Mouse (Mus musculus): ENCODE data around the gene Prkag3.

Prkag3 gene

DNA sequence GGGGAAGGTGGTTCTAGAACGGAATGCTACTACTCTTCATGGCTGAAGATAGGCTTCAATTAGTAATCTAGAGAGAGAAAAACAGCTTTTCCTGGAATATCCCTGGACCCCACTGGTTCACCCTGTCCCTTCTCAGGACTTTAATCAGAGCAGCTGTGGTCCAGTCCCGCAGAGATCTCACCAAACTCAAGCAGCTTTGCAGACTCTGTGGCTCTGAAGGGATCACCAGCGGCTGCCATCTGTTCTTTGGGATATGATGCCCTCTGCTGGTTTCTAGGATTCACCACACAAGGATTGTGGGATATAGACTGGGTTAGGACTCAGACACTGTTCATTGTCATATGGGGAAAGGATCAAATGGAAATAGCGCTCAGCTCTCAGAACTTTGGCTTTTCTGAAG, 10.8 kb upstream of the Prkag3 start:
- DNase-seq (ENCODE audit: low read depth, low spot score): peak; percentile 48

DNA sequence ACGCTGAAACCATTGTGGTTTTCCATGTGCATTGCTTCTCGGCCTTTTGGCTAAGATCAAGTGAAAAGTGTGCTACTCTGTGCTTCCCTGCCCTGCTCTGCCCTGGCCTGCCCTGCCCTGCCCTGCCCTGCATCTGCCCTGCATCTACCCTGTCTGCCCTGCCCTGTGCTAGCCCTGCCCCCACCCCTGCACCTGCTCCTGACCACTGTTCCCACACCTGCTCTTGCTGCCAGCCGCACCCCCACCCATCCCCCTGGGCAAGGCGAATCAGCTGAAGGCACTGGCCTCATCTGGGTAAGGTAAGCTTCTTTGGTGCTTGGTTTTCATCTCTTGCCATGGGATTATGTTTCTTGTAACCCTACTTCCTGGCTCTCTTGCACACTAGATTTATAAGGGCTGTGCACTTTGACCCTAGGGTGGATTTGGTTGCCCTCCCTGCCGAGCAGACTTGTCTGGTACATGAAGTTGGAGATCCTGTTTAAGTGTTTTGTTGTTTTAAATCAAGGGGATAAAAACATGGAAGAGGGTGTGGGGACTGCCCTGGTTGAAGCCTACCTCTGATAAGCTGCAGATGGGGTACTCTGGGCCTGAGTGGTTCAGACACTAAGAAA, 5.3 kb upstream of the Prkag3 start:
- DNase-seq (ENCODE audit: low read depth, low spot score): no peak

DNA sequence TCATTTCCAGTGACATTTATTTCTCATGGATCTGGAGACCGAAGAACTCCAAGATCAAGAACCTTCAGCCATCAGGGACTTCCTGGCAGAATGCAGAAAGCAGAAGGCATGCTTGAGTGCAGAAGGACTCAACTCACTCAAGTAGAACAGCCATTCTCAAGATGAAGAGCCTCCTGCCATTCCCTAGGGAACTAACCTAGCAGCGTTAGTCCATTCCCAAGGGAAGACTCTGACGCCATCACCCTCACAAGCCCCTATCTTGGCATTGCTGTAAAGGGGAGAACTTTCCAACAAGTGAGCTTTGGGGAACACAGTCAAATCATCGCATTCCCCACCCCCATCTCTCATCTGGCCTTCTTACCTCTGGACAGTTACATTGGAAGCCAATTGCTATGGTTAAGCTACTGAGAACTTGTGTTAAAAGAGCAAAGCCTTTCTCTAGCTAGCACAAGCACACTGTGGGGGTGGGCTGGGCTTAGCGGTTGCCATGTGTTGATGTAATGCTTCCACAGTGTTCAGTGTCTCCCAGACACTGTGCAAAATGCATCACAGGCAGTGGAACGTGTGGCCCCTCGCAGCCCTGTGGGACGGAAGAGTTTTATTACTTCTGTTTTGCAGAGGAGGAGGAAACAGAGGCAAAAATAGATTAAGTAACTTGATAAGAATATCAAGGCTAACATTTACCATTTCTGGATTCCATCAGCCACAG, 4.4 kb upstream of the Prkag3 start:
- no peak for DNase-seq (ENCODE audit: low read depth, low spot score)

DNA sequence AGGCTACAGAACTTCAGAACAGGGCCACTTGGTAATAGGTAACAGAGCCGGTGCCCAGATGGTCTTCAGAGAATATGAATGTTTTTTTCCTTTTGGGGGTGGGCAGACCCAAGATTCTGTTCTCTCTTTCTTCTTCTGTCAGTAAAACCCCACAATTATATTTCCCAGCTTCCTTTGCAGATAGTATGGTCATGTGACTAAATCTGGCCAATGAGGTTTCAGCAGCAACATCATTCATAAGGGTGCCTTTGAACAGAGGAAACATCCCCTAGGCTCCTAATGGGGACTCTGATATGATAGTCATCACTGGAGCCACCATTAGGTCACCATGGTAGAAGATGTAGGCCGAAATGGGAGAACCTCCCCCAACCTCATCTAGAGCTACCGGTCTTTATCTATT, 3.8 kb upstream of the Prkag3 start:
- DNase-seq (ENCODE audit: low read depth, low spot score): no peak

DNA sequence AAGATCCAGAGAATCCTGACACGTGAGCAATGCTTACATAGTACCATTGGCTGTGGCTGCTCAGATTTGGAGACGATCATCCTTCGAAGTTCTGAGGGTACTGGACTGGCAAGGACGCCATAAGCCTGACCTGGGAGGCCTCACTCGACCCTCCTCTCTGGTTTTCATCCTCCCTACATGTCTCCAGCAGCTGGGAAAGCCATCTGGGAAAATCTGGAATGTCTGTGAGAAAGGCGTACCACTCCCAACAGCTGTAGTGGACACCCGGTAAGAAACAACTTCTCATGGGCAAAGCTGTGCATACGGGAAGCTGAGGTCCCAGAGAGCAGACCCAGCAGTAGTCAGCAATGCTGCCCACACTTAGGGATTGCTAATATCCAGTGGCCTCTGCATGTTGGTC, 3.1 kb upstream of the Prkag3 start:
- no peak for DNase-seq (ENCODE audit: low read depth, low spot score)

DNA sequence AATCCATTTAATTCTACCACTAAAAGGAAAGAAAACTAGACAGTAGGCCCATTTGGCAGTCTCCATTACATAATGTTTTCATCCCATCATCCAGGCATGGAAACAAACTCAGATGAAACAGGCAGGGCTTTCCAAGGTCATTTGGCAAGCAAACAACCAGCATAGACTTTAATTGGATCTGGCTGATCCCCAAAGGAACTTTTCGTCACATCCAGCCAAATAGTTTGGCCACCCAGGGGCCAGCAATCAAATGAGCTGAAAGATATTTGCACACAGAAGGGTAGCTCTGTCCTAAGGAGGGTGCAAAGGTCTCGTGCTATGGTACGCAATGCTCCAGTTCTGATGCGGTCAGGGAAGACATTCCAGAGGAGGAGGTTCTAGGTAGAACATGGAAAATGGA, 1.7 kb upstream of the Prkag3 start:
- DNase-seq (ENCODE audit: low read depth, low spot score): no peak

DNA sequence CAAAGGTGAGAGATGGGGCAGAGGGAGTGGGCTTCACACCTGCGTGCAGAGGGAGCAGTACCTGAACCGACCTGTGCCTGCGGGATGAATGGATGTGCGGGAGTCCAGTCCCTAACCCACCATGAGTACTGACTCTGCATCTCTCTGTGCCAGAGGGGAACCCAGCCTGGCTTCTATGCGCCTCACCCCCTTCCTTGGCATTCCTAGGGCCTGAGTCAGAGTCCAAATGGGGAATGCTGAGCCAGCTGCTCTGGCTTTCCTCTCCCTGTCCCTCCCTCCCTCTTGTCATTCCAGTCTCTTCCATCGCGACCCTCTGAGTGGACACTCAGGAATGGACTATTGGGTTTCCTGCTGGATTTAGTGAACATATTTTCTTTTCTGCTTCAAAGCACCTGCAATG, 280 bp upstream of the Prkag3 start:
- DNase-seq (ENCODE audit: low read depth, low spot score): no peak

DNA sequence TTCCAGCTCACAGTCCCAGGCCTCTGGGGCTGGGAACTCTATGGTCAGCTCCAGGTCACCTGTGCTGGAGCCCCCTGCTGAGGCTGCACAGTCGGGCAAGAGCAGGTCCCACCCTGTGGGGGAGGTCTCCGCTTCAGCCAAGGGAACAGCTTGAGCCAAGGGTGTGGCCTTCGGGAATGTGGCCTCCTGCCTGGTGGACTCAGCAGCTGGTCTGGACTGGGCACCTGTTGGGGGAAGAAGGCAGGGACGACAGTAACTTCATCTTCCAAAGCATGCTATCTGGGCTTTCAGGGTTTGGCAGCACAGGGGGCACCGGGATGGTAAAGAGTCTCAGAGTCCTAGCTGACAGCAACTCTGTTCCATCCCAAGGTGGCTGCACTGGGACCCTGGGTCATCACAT, 1.7 kb downstream of the Prkag3 start:
- no peak for DNase-seq (ENCODE audit: low read depth, low spot score)

DNA sequence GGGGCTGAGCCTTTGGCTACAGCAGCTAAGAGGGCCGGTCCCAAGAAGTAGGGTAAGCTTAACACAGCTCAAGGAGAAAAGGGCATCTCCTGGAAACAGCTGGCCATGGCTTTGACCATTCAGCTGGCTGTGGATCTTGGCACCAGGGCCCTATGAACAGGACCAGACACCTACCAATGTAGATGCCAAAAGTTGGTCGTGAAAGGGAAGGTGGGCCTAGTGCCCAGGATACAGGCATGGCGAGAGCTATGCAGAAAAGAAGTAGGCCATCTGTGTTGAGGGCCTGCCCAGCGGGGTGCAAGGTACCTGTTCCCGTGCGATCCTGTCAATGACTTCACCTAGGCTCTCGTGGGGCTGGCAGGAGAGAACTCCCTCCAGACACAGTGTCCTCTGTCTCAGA, 8.2 kb downstream of the Prkag3 start:
- no peak for DNase-seq (ENCODE audit: low read depth, low spot score)

DNA sequence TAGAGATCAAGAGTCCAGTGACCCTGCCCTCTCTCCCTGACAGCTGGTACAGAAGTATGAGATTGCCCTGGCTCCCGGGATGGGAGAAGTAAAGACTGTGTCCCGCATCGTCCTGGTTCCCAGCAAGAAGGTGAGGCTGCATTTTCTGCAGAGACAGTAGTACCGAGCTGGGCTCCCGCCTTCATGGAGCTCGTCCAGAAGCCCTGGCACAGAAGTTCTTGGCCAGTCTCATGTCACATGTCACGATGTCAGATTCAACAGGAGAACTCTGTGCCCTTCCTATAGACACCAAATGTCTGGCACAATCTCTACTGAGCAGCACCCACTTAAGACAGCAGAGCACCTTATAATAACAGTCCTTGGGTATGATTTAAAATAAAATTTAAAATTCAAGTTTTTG, 11.5 kb downstream of the Prkag3 start:
- DNase-seq (ENCODE audit: low read depth, low spot score): no peak

DNA sequence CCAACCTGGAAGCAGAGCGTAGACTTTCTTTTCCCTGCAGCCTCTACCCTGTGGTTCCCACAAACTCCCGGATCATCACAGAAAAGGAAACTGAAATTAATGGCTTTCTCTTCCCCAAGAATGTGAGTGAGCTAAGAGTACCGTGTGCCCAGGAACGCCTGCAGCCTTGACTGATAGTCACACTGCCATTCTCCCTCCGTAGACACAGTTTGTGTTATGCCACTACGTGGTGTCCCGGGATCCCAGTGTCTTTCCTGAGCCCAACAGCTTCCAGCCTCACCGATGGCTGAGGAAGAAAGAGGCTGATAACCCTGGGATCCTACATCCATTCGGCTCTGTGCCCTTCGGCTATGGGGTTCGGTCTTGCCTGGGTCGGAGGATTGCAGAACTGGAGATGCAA, 12.0 kb downstream of the Prkag3 start:
- no peak for DNase-seq (ENCODE audit: low read depth, low spot score)

DNA sequence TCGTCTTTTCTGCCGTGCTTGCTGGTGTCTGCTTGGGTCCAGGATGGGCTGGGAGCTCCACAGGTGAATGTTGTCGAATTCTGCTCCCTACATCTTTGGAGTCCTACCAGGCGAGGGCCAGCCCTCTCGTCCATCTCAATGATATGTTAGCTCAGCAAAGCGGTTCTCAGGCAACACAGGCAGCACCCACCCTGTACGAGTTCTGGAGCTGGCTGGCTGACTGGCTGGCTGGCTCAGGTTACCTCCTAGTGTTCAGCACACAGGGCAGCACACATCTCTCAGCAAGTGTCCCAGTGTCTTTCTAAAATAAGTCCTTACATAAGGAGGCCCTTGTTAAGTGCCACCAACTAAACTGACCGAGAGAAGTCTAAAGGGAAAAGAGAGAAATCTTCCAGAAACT, 20.6 kb downstream of the Prkag3 start:
- no peak for DNase-seq (ENCODE audit: low read depth, low spot score)

DNA sequence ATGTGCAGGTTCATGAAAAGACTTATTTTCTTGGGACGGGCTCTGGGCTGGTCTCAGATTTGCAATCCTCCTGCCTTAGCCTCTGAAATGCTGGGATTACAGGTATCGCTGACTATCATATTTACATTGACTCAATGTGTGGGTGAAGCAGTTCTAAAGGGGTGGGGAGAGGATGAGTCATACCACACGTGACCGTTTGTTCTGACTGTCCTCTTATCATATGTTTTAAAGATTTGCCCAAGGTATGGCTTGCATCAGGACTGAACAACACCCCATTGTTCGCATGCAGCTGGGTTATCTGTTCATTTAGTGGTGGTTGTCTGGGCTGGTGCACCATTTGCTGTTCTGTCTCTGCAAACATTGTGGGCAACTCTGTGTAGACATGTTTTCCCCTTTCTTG, 22.3 kb downstream of the Prkag3 start:
- no peak for DNase-seq (ENCODE audit: low read depth, low spot score)

DNA sequence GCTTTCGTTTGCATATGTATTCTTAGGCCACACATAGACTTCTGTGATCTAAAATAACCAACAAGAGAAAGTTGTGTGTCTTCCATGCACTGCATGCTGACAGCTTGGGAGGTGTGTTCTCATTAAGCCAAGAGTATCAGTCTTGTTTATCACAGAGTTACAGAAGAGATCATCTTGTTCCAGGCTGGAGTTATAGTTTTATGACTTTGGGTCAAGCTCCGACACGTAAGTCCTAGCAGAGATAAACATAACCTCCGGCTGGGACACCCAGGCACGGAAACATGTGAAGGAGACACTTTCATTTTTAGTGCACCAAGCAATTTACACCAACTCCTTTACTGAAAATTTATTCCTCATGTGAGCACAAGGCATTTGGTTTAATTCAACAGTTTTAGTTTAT, 22.9 kb downstream of the Prkag3 start:
- DNase-seq (ENCODE audit: low read depth, low spot score): no peak

DNA sequence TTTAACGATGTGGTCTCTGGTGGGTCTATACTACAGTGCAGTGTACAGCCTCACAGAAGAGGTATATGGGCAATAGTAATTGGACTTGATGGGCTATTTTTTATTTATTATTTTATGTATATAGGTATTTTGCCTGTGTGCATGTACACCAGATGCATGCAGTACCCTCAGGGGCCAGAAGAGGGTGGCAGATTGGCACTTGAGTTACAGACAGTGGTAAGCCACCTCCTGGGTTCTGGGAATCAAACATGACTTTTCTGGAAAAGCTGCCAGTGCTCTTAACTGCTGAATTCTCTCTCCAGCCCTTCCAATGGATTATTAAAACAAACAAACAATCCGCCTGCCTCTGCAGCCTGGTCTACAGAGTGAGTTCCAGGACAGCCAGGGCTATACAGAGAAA, 25.3 kb downstream of the Prkag3 start:
- DNase-seq (ENCODE audit: low read depth, low spot score): peak; percentile 14

DNA sequence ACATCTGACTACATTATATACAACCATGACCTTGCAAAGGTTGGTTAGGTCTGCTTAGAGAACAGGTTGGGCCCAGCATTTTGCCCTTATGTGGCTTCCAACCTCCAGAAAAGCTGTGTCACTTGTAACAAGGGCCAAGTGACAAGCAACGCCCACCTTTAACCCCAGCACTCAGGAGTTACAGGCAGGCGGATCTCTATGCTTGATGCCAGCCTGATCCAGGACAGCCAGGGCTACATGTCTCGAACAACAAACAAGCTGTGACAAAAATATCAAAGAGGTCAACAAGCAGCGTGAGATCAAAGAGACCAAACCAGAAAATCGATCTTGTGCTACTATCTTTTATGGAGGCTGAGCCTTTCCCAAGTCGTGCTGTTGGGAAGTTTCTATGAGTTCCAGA, 27.4 kb downstream of the Prkag3 start:
- DNase-seq (ENCODE audit: low read depth, low spot score): no peak

DNA sequence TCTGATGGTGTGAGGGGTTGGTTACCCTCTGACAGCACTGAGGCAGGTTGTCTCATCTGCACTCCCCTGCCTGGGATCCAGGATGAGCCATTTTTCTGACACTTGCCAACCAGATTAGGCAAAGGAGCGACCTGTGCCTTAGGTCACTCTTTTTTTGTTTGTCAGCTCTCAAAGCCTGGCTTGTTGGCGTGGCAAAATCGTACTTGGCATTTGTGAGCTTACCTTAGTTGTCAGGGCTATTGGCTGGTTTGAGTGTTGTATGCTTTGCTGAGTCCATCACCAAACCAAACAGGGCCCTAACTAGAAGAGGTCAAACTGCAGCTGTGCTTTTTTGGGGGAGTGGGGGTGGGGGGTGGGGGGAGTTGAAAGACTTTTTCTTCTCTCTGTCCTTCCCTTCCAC, 29.7 kb downstream of the Prkag3 start:
- no peak for DNase-seq (ENCODE audit: low read depth, low spot score)

DNA sequence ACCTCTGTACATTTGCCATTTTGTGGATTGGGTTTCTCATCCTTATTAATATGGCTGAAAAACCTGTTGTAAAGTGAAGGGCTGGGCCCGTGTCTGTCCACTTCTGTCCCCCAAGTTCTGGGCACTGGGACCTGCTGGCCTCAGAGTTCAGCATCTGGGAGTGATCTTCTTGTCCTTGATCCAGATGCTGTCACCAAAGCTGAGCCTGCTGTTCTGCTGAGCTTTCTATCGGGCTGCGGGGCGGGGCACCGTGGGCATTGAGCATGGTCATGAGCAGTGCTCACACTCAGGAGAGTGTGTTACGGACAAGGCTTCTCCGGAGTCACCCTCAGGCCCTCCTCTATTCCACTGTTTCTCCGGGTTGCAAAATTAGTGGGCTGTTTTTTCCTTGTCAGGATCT, 30.9 kb downstream of the Prkag3 start:
- DNase-seq (ENCODE audit: low read depth, low spot score): no peak

DNA sequence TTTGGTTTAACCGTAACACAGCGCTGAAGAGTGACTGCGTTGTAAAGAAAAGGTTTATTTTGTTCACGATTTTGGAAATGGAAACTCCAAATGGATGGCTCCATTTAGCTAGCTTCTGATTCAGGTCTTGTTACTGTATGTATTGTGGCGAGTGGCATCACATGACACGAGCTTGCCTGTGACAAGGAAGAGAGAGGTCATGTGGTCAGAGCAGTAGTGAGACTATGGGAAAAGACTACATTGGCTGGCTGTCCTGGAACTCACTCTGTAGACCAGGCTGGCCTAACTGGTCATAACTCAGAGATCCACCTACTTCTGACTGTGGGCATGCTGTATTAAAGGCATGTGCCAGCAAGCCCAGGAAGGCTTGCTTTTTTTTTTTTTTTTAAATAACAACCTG, 33.1 kb downstream of the Prkag3 start:
- DNase-seq (ENCODE audit: low read depth, low spot score): no peak

DNA sequence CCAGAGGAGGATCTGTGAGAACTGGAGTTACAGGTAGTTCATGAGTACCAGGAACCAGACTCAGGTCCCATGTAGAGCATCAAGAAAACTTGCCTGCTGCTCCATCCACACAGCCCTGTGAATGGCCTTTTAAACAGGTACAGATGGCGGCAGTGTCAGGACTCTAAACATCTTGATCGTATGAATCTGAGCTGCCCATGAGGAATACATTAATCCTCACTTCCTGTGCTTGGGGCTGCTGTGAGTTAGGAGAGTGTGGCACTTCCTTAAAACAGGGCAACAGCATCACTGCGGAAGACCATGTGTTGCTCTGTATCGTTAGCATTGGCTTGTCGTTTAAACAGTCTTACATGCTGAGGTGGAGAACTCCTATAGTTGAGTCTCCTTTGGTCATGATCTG, 33.6 kb downstream of the Prkag3 start:
- peak; percentile 82 for DNase-seq (ENCODE audit: low read depth, low spot score)

DNA sequence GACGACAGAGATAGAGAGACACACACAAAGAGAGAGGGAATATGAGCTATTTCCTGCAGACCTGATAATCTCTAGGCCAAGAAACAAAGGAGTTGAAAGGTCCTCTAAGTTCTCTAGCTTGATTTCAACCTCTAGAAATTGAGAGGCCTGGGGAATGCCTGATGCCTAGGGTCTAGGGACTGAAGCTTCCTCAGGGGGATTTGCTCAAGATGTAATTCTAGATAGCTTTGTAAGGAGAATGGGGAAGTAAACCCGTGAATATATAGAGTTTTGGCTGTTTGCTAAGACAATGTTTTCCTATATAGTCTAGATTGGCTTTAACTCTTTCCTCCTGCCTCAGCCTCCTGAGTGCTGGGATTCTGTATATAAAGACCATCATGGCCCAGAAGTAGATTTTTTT, 34.1 kb downstream of the Prkag3 start:
- DNase-seq (ENCODE audit: low read depth, low spot score): no peak

DNA sequence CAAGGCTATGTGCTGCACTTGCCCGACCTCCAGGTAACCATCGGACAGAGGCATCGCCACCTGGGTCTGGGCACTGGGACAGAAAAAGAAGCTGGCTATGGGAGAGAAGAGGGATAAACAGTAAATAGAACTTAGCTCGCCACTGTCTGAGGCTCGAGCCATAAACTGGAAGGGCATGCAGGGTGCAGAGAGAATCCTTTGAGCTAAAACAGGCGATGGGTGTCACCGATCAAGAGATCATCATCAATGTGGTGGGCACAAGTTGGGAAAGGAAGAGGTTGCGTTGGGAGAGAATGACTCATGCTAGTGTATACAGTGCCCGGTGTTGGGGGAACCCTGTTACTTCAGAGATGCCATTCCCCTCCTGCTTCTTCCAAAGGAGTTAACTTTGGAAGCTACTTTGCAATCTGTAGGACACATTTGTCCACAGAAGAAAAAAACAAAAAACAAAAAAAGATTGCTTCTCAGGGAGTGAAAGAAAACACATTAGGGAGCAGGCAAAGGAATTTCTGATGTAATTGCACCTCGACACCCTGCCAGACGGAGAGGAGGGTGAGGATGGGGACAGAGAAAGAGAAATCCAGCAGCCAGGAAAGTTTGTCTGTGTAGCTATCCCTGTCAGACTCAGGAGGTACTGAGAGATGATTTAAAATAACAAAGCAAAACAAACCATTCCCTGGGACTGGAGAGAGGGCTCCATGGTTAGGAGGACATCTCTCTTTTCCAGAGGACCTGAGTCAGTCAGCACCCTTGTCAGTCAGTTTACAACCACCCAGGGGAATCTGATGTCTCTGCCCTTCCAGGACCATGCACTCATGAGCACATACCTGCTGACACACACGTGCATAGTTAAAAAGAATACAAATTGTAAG, 34.9 kb downstream of the Prkag3 start:
- no peak for DNase-seq (ENCODE audit: low read depth, low spot score)
